Mouse (Mus musculus) embryonic facial prominence, embryonic 10.5 days (tissue): Measurements from ENCODE around the gene Afap1. TPM values are rescaled to one million over a fixed set of nuclear protein-coding genes. Genes with fewer than 3 reads are reported as not detected.

Source experiments
- DNase-seq: peaks from one replicate; pipeline ENCODE4 v3.0.0-alpha.2; 2017; ENCODE audit warnings: low spot score
- H3K27ac ChIP-seq: fragments of 300-500 bp; sonication (generic); replicated peaks from 2 replicates; pipeline ENCODE4 v1.5.1; 2016; ENCODE audit warnings: mild to moderate bottlenecking
- H3K27me3 ChIP-seq: fragments of 300-500 bp; sonication (generic); replicated peaks from 2 replicates; pipeline ENCODE4 v1.6.1; 2016; ENCODE audit warnings: low read depth, mild to moderate bottlenecking; ENCODE audit not compliant: poor library complexity, severe bottlenecking
- H3K36me3 ChIP-seq: fragments of 300-500 bp; sonication (generic); replicated peaks from 2 replicates; pipeline ENCODE4 v1.6.1; 2016; ENCODE audit warnings: mild to moderate bottlenecking, moderate library complexity
- H3K4me1 ChIP-seq: fragments of 300-500 bp; sonication (generic); 2 replicates; pipeline ENCODE4 v1.6.1; 2016
- H3K4me3 ChIP-seq: fragments of 300-500 bp; sonication (generic); 2 replicates; pipeline ENCODE4 v1.5.1; 2016; ENCODE audit warnings: mild to moderate bottlenecking, moderate library complexity
- H3K9me3 ChIP-seq: fragments of 300-500 bp; sonication (generic); 2 replicates; pipeline ENCODE4 v1.6.1; 2016; ENCODE audit warnings: mild to moderate bottlenecking
- WGBS: fragments of 180-500 bp; shearing (Covaris S2); methylation state at CpG from one replicate; pipeline ENCODE4 v1.1.7; 2016; 5-methylcytosine and 5-hydroxymethylcytosine counted together
- polyA plus RNA-seq: library from polyadenylated mRNA; unstranded; fragments of >200 nt; fragmentation: Nextera tagmentation; extraction: Ambion mirVana; gene quantifications from 2 replicates; pipeline ENCODE4 v1.2.1, GENCODE M21; 2016

The Afap1 gene
- polyA plus RNA-seq = 26.6 and 26.8 TPM in 2 replicates

- H3K4me3 ChIP-seq = peak within 1 kb of the TSS; percentile 74
- DNase-seq = peak; percentile 100
- WGBS = under 1% methylated on average over 49 of the region's 49 CpGs
- H3K4me1 ChIP-seq = peaks cover 43% of the 10 kb centered on the region
- H3K9me3 ChIP-seq = no peaks in the 10 kb centered on the region
- peaks cover 15% of the 10 kb centered on the region for H3K27me3 ChIP-seq
- H3K27ac ChIP-seq = peak within 1 kb of the TSS; percentile 89
- H3K36me3 ChIP-seq = peaks cover 10% of the 10 kb centered on the region; the same call in 1 of the 2 replicates
Observed at GRCm38 (mm10) chr5:35893093-35893804, at the start of gene Afap1. Gene Afap1, plus strand, starts transcription at chr5:35893319.

DNA sequence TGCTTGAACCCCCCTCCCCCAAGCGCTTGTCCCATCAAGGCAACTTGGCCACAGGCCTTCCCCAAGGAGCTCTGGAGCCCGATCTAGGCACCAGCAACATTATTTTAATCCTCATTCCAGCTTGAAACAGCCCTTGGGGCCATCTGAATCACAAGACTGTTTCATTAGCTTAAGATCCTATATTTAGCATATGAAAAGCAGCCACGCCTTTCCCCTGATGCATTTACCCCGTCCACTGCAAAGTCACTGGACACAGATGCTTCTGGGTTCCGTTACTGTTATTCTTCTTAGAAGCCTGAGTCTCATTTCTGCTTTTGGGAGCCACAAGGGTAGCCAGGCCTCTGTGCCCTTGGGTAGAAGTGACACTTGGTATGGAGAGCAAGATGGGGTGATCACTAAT, 41.6 kb upstream of the Afap1 start:
- H3K9me3 ChIP-seq = no peaks in the 10 kb centered on the region
- WGBS = 68% methylated on average over 5 of the region's 5 CpGs

GRCm38 (mm10) chr5:35853463-35853862, 39.7 kb upstream of the Afap1 start:
- H3K9me3 ChIP-seq = no peaks in the 10 kb centered on the region
- H3K27ac ChIP-seq = no peak overlapping the region
- 0 out of 2 replicates have a peak, but pooled peaks cover 10% of the 10 kb centered on the region for H3K4me1 ChIP-seq
- no peak overlapping the region for H3K4me3 ChIP-seq
- H3K36me3 ChIP-seq = no peaks in the 10 kb centered on the region
- DNase-seq = no peak
- WGBS = 92% methylated on average over 4 of the region's 4 CpGs
- 0 out of 2 replicates have a peak, but pooled peaks cover 4% of the 10 kb centered on the region for H3K27me3 ChIP-seq

More for the DNA sequence above, 41.6 kb upstream of the Afap1 start:
- Histone ChIP-seq H3K27me3 (0 out of 2 replicates have a peak, but pooled peaks cover 4% of the 10 kb centered on the region), H3K4me3 (no peak overlapping the region), H3K27ac (no peak overlapping the region), H3K36me3 (no peaks in the 10 kb centered on the region), H3K4me1 (0 out of 2 replicates have a peak, but pooled peaks cover 3% of the 10 kb centered on the region)
- no peak for DNase-seq

GRCm38 (mm10) chr5:35856245-35856644, 36.9 kb upstream of the Afap1 start:
- Histone ChIP-seq H3K27me3 (0 out of 2 replicates have a peak, but pooled peaks cover 4% of the 10 kb centered on the region), H3K36me3 (no peaks in the 10 kb centered on the region), H3K9me3 (no peaks in the 10 kb centered on the region), H3K4me1 (0 out of 2 replicates have a peak, but pooled peaks cover 10% of the 10 kb centered on the region), H3K4me3 (no peak overlapping the region), H3K27ac (no peak overlapping the region)
- 61% methylated on average over 3 of the region's 3 CpGs for WGBS
- DNase-seq = no peak

DNA sequence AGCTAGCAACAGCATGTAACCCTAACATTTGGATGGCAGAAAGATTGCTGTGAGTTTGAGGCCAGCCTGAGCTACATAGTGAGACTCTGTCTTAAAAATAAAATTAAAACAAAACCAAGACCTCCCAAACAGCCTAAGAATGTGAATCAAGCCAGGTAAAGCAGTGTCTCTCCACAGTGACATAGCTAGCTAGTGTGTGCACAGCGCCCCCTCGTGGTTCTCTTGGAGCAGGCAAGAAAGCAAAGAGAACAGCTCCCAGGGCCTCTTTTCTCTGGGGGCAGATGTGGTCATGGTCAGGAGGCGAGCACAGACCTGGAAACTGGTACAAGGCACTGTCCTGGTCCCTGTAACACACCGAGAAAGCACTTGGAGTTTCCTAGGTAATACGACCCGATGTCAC, 35.0 kb upstream of the Afap1 start:
- no peaks in the 10 kb centered on the region for H3K9me3 ChIP-seq
- DNase-seq = peak; percentile 85
- H3K4me3 ChIP-seq = no peak overlapping the region
- 28% methylated on average over 6 of the region's 6 CpGs for WGBS
- no peak overlapping the region for H3K27ac ChIP-seq
- 0 out of 2 replicates have a peak, but pooled peaks cover 4% of the 10 kb centered on the region for H3K27me3 ChIP-seq
- no peaks in the 10 kb centered on the region for H3K36me3 ChIP-seq
- H3K4me1 ChIP-seq = 0 out of 2 replicates have a peak, but pooled peaks cover 7% of the 10 kb centered on the region

DNA sequence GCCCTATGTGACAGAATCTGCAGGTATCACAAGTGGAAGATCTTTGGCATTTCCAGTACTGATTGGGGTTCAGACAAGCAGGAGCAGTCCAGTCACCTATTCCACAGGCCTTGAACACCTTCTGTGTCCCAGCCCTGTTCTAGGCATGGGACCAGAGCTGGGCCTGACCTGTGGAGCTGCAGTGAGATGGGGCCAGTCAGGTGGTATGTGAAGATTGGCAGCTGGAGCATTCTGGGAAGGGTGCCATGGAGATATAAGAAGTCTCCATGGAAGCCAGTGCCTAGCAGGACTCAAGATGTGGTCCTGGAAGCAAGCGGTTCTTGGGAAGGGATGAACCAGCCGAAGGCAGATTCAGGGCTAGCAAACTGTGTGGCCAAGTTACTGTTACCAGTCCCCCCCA, 31.7 kb upstream of the Afap1 start:
- 95% methylated on average over 2 of the region's 2 CpGs for WGBS
- H3K4me1 ChIP-seq = 0 out of 2 replicates have a peak, but pooled peaks cover 7% of the 10 kb centered on the region
- no peaks in the 10 kb centered on the region for H3K9me3 ChIP-seq

GRCm38 (mm10) chr5:35869973-35870372, 23.1 kb upstream of the Afap1 start:
- no peaks in the 10 kb centered on the region for H3K9me3 ChIP-seq
- no peak overlapping the region for H3K27ac ChIP-seq
- peaks cover 14% of the 10 kb centered on the region for H3K4me1 ChIP-seq
- H3K36me3 ChIP-seq = no peaks in the 10 kb centered on the region
- H3K4me3 ChIP-seq = no peak overlapping the region
- 76% methylated on average over 4 of the region's 4 CpGs for WGBS
- H3K27me3 ChIP-seq = no peaks in the 10 kb centered on the region
- no peak for DNase-seq

More for the DNA sequence above, 31.7 kb upstream of the Afap1 start:
- Histone ChIP-seq H3K27me3 (no peaks in the 10 kb centered on the region), H3K36me3 (no peaks in the 10 kb centered on the region), H3K27ac (no peak overlapping the region), H3K4me3 (no peak overlapping the region)
- DNase-seq = no peak

DNA sequence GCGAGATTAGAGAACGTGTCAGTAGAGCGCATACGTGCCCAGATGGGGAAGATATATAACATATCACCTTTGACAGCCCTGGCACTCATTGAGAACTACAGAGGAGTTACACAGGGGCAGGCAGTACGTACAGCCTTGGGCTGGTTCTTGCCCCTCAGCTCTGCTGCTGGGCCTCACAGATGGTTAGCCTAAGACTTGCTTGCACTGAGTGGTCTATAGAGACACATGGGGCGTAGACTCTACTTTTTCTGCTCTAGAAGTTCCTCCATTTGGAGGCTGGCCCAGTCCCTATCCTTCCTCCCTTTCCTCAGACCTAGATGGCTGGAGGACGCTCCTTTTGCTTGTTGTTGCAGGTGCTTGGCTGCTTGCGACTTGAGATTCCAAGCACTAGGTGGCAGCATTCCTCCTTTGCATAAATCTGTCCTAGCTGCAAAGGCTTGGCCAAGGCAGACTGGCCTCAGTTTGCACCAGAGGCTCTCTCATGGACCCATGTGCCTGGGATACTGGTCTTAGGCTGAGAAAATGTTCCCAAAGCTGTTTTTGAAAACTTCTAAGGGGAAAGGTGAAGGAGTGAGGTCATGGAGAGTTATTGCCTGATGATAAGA, 22.6 kb upstream of the Afap1 start:
- Histone ChIP-seq H3K4me1 (peaks cover 20% of the 10 kb centered on the region), H3K27me3 (no peaks in the 10 kb centered on the region), H3K9me3 (no peaks in the 10 kb centered on the region), H3K27ac (no peak overlapping the region), H3K36me3 (no peaks in the 10 kb centered on the region), H3K4me3 (no peak overlapping the region)
- peak; percentile 79 for DNase-seq
- 59% methylated on average over 8 of the region's 8 CpGs for WGBS

- no peak overlapping the region for H3K27ac ChIP-seq
- no peaks in the 10 kb centered on the region for H3K9me3 ChIP-seq
- peaks cover 21% of the 10 kb centered on the region for H3K4me1 ChIP-seq
- no peak overlapping the region for H3K4me3 ChIP-seq
- DNase-seq = peak; percentile 18
- 54% methylated on average over 4 of the region's 4 CpGs for WGBS
- H3K36me3 ChIP-seq = no peaks in the 10 kb centered on the region
- H3K27me3 ChIP-seq = no peaks in the 10 kb centered on the region
Observed at GRCm38 (mm10) chr5:35873382-35873781, 19.7 kb upstream of the Afap1 start.

DNA sequence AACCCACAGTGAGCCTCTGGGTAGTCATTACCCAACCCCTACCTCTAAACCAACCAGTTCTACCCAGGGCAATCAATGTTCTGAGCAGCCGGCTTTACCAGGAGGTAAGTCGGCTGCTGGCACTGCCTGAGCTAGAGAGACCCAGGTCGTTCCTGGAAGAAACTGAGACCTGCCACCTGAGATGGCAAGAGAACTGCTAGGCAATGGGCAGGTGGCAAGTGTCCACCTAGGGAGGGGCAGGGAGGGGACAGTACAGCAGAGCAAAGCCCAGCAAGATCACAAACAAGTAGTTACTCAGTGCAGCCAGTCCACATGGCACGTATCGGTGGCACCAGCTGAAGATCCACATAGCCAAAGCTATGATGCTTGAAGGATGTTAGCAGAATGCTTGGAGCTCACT, 16.9 kb upstream of the Afap1 start:
- H3K4me1 ChIP-seq = peaks cover 21% of the 10 kb centered on the region
- no peak overlapping the region for H3K27ac ChIP-seq
- no peaks in the 10 kb centered on the region for H3K9me3 ChIP-seq
- no peak overlapping the region for H3K4me3 ChIP-seq
- 87% methylated on average over 5 of the region's 5 CpGs for WGBS
- no peaks in the 10 kb centered on the region for H3K27me3 ChIP-seq
- H3K36me3 ChIP-seq = no peaks in the 10 kb centered on the region
- no peak for DNase-seq

DNA sequence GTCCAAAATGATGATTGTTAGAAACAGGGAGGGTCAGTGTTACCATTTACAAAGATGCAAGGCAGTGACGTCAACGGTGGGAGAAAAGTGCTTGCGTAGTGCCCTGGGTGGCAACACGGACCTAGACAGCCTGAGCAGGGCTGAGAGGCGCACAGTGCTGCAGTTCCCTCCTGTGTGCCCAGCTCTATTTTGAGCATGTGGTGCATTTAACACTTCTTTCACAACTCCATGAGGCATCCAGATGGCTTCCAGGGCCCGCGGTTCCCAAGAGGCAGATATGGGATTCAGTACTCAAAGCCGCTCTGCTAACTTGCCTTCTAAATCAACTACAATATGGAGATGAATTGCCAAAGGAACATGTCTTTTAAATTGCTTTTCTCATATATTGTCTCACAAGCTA, 13.9 kb upstream of the Afap1 start:
- Histone ChIP-seq H3K4me3 (no peak overlapping the region), H3K36me3 (no peaks in the 10 kb centered on the region), H3K4me1 (peaks cover 14% of the 10 kb centered on the region; the same call in 1 of the 2 replicates), H3K9me3 (no peaks in the 10 kb centered on the region), H3K27me3 (no peaks in the 10 kb centered on the region), H3K27ac (no peak overlapping the region)
- no peak for DNase-seq
- 86% methylated on average over 8 of the region's 8 CpGs for WGBS

DNA sequence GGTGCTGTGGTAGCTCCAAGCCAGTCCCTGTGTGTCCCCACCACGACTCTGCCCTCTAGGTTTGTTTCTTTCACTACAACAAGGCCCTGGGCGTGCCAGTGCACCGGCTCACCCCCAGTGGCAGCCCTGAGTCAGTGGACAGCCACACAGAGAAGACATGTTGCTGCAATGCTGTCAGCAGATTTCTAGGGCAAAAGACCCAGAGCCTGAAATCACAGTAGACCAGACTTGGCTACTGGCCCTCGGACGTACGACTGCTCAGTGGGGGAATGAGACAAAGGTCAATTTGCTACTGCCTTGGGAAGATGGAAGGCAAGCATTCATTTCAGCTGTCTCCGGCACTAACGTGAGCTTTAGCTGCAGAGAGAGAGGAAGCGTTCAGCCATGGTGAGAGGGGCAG, 10.7 kb upstream of the Afap1 start:
- Histone ChIP-seq H3K4me1 (peaks cover 7% of the 10 kb centered on the region; the same call in 1 of the 2 replicates), H3K27me3 (0 out of 2 replicates have a peak, but pooled peaks cover 4% of the 10 kb centered on the region), H3K36me3 (no peaks in the 10 kb centered on the region), H3K27ac (no peak overlapping the region), H3K9me3 (no peaks in the 10 kb centered on the region), H3K4me3 (no peak overlapping the region)
- 70% methylated on average over 9 of the region's 9 CpGs for WGBS
- DNase-seq = no peak
